Mouse (Mus musculus): ENCODE measurements around the gene Hs3st3a1. TPM values are rescaled to one million over a fixed set of nuclear protein-coding genes. Genes with fewer than 3 reads are reported as not detected.

The Hs3st3a1 gene
- total RNA-seq, 2 experiments from 2014 or later: 0.45 to 1.0 TPM

- DNase-seq (ENCODE audit: low spot score in 2 of 2): no peak
These were observed 46.3 kb downstream of the Hs3st3a1 start for GRCm38 (mm10) chr11:64481445-64481844.

GRCm38 (mm10) chr11:64489587-64490433, 54.7 kb downstream of the Hs3st3a1 start:
- DNase-seq (ENCODE audit: low spot score in 2 of 2): peak in 1 of 2 experiments; percentile 2

GRCm38 (mm10) chr11:64494448-64494847, 59.3 kb downstream of the Hs3st3a1 start:
- no peak for DNase-seq (ENCODE audit: low spot score in 2 of 2)

- no peak for DNase-seq (ENCODE audit: low spot score in 2 of 2)
These were observed 60.8 kb downstream of the Hs3st3a1 start for GRCm38 (mm10) chr11:64495935-64496334.

GRCm38 (mm10) chr11:64496677-64497076, 61.5 kb downstream of the Hs3st3a1 start:
- no peak for DNase-seq (ENCODE audit: low spot score in 2 of 2)

GRCm38 (mm10) chr11:64500536-64501112, 65.5 kb downstream of the Hs3st3a1 start:
- peak in 1 of 2 experiments; percentile 19 for DNase-seq (ENCODE audit: low spot score in 2 of 2)

GRCm38 (mm10) chr11:64503040-64503439, 67.9 kb downstream of the Hs3st3a1 start:
- no peak for DNase-seq (ENCODE audit: low spot score in 2 of 2)

GRCm38 (mm10) chr11:64505924-64506323, 70.8 kb downstream of the Hs3st3a1 start:
- no peak for DNase-seq (ENCODE audit: low spot score in 2 of 2)

GRCm38 (mm10) chr11:64507024-64507423, 71.9 kb downstream of the Hs3st3a1 start:
- DNase-seq (ENCODE audit: low spot score in 2 of 2): no peak

GRCm38 (mm10) chr11:64509106-64509505, 74.0 kb downstream of the Hs3st3a1 start:
- no peak for DNase-seq (ENCODE audit: low spot score in 2 of 2)

- no peak for DNase-seq (ENCODE audit: low spot score in 2 of 2)
These were observed 77.2 kb downstream of the Hs3st3a1 start for GRCm38 (mm10) chr11:64512301-64512700.

- no peak for DNase-seq (ENCODE audit: low spot score in 2 of 2)
These were observed 78.3 kb downstream of the Hs3st3a1 start for GRCm38 (mm10) chr11:64513419-64513818.

GRCm38 (mm10) chr11:64516712-64517589, 81.8 kb downstream of the Hs3st3a1 start:
- DNase-seq (ENCODE audit: low spot score in 2 of 2): no peak

- peak in 1 of 2 experiments; percentile 15 for DNase-seq (ENCODE audit: low spot score in 2 of 2)
These were observed 83.2 kb downstream of the Hs3st3a1 start for GRCm38 (mm10) chr11:64518146-64518841.

GRCm38 (mm10) chr11:64523993-64524570, 89.0 kb downstream of the Hs3st3a1 start:
- no peak for DNase-seq (ENCODE audit: low spot score in 2 of 2)

- no peak for DNase-seq (ENCODE audit: low spot score in 2 of 2)
These were observed 102.1 kb downstream of the Hs3st3a1 start for GRCm38 (mm10) chr11:64537230-64537629.

GRCm38 (mm10) chr11:64541866-64542265, 106.7 kb downstream of the Hs3st3a1 start:
- DNase-seq (ENCODE audit: low spot score in 2 of 2): no peak

GRCm38 (mm10) chr11:64542335-64542734, 107.2 kb downstream of the Hs3st3a1 start:
- no peak for DNase-seq (ENCODE audit: low spot score in 2 of 2)

- no peak for DNase-seq (ENCODE audit: low spot score in 2 of 2)
These were observed 108.1 kb downstream of the Hs3st3a1 start for GRCm38 (mm10) chr11:64543181-64543641.

- DNase-seq (ENCODE audit: low spot score in 2 of 2): no peak
These were observed 109.1 kb downstream of the Hs3st3a1 start for GRCm38 (mm10) chr11:64544236-64544635.
